Mouse (Mus musculus) embryonic facial prominence, embryonic 11.5 days (tissue): ENCODE measurements around the gene Prpf38a. TPM values are rescaled to one million over a fixed set of nuclear protein-coding genes. Genes with fewer than 3 reads are reported as not detected.

ENCODE experiments used
- ATAC-seq: fragments of 200-750 bp; cut with Nextera tagmentation; replicated peaks from 2 replicates; pipeline ENCODE4 v1.8.0; 2017; ENCODE audit warnings: low read depth; ENCODE audit not compliant: insufficient number of reproducible peaks, low FRiP score, low TSS enrichment
- DNase-seq: peaks from one replicate; pipeline ENCODE4 v3.0.0-alpha.2; 2015; ENCODE audit warnings: low spot score
- H3K27ac ChIP-seq: fragments of 300-500 bp; sonication (generic); replicated peaks from 2 replicates; pipeline ENCODE4 v1.5.1; 2014; ENCODE audit warnings: mild to moderate bottlenecking, low read depth, low read length, control low read depth
- H3K27me3 ChIP-seq: fragments of 300-500 bp; sonication (generic); 2 replicates; pipeline ENCODE4 v1.6.1; 2014; ENCODE audit warnings: mild to moderate bottlenecking, low read length, moderate library complexity, mixed read lengths; ENCODE audit not compliant: control insufficient read depth, insufficient read depth
- H3K36me3 ChIP-seq: fragments of 300-500 bp; sonication (generic); replicated peaks from 2 replicates; pipeline ENCODE4 v1.6.1; 2014; ENCODE audit warnings: low read depth, mild to moderate bottlenecking, low read length, moderate library complexity, mixed read lengths; ENCODE audit not compliant: control insufficient read depth, insufficient read depth
- H3K4me1 ChIP-seq: fragments of 300-500 bp; sonication (generic); 2 replicates; pipeline ENCODE4 v1.6.1; 2014; ENCODE audit warnings: low read length, mixed read lengths; ENCODE audit not compliant: control insufficient read depth, insufficient read depth
- H3K4me2 ChIP-seq: fragments of 300-500 bp; sonication (generic); 2 replicates; pipeline ENCODE4 v1.6.1; 2014; ENCODE audit warnings: low read depth, mild to moderate bottlenecking, control low read depth, low read length, moderate library complexity
- H3K4me3 ChIP-seq: fragments of 300-500 bp; sonication (generic); 2 replicates; pipeline ENCODE4 v1.5.1; 2014; ENCODE audit warnings: low read depth, low read length, control low read depth
- H3K9ac ChIP-seq: fragments of 300-500 bp; sonication (generic); replicated peaks from 2 replicates; pipeline ENCODE4 v1.6.1; 2014; ENCODE audit warnings: mild to moderate bottlenecking, control low read depth, low read length
- H3K9me3 ChIP-seq: fragments of 300-500 bp; sonication (generic); replicated peaks from 2 replicates; pipeline ENCODE4 v1.6.1; 2016; ENCODE audit warnings: mild to moderate bottlenecking, low read length, inconsistent platforms, mixed read lengths; ENCODE audit not compliant: control insufficient read depth
- WGBS: fragments of 180-500 bp; shearing (Covaris S2); extraction: QIAGEN DNeasy Blood & Tissue Kit; methylation state at CpG from one replicate; pipeline ENCODE4 v1.1.7; 2014; 5-methylcytosine and 5-hydroxymethylcytosine counted together
- polyA plus RNA-seq: library from polyadenylated mRNA; unstranded; fragments of >200 nt; fragmentation: Nextera tagmentation; extraction: Ambion mirVana; gene quantifications from 2 replicates; pipeline ENCODE4 v1.2.1, GENCODE M21; 2014

Prpf38a gene
- polyA plus RNA-seq, 1 experiment from 2014 or later = 138 TPM

DNA sequence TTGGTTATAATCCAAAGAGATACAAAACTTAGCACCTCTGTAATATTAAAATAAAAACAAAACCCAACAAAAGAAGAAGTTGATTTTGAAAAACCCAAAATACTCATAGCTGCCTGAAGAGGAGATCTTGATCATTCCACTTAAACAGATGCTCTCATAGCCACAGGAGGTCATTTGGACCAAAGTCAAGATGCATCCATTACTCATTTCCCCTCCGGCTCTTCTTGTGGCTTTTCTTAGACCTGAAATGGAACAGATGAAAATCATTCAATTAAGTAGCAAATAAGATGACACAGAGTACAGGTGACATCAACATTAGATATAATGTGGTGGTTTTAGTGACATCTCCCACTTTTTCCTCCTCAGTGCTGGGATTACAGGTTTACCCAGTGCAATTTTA is 14.1 kb downstream of the Prpf38a start:
- ATAC-seq = no peak
- Histone ChIP-seq H3K4me1 (no peaks in the 10 kb centered on the region), H3K9me3 (no peaks in the 10 kb centered on the region), H3K4me2 (no peak overlapping the region), H3K4me3 (no peak overlapping the region), H3K27me3 (no peaks in the 10 kb centered on the region), H3K27ac (no peak overlapping the region), H3K36me3 (peaks cover 14% of the 10 kb centered on the region), H3K9ac (no peak overlapping the region)
- DNase-seq = no peak
- 79% methylated on average over 1 of the region's 1 CpGs for WGBS

GRCm38 (mm10) chr4:108539701-108540100 is 39.4 kb downstream of the Prpf38a start:
- Histone ChIP-seq H3K27ac (no peak overlapping the region), H3K4me2 (no peak overlapping the region), H3K9ac (no peak overlapping the region), H3K4me1 (no peaks in the 10 kb centered on the region), H3K9me3 (no peaks in the 10 kb centered on the region), H3K4me3 (no peak overlapping the region), H3K27me3 (no peaks in the 10 kb centered on the region), H3K36me3 (peaks cover 2% of the 10 kb centered on the region)
- DNase-seq (peak; percentile 53), ATAC-seq (no peak)
- WGBS = 79% methylated on average over 2 of the region's 2 CpGs

Other genes starting within 250 kb of the Prpf38a start
- 8.5 and 10.2 TPM in 2 replicates for gene Shisal2a, start 196.0 kb downstream of the Prpf38a start, polyA plus RNA-seq
- 44.9 and 46.4 TPM in 2 replicates for gene Gpx7, start 172.4 kb downstream of the Prpf38a start, polyA plus RNA-seq
- gene Tut4, start 119.9 kb downstream of the Prpf38a start, polyA plus RNA-seq = 94.6 and 110 TPM in 2 replicates
- gene Orc1, start 87 bp upstream of the Prpf38a start, polyA plus RNA-seq = 17.6 and 21.1 TPM in 2 replicates
- 22.1 and 28.4 TPM in 2 replicates for gene Cc2d1b, start 40.6 kb upstream of the Prpf38a start, polyA plus RNA-seq
- 0.80 and 1.2 TPM in 2 replicates for gene 3110021N24Rik, start 140.3 kb upstream of the Prpf38a start, polyA plus RNA-seq
- gene Zfyve9, start 201.5 kb upstream of the Prpf38a start, polyA plus RNA-seq = 3.7 and 3.8 TPM in 2 replicates